Mouse (Mus musculus) MEL (cell line): Measurements from ENCODE around the gene Lcmt2.

Experiments
- CTCF ChIP-seq, 3 experiments: IDR thresholded peaks in 2 of 3; conservative IDR thresholded peaks in 1 of 3; 2 replicates each; pipeline ENCODE4 v1.5.1; 2011 to 2012; ENCODE audit warnings: low read length in 3 of 3, low read depth in 2 of 3, mild to moderate bottlenecking in 2 of 3, improper control_type of control experiment in 1 of 3, inconsistent platforms in 1 of 3, mixed read lengths in 1 of 3, moderate library complexity in 1 of 3; ENCODE audit not compliant: control insufficient read depth in 1 of 3, insufficient read depth in 1 of 3, poor library complexity in 1 of 3, severe bottlenecking in 1 of 3
- EP300 ChIP-seq, 2 experiments: IDR thresholded peaks; 2 replicates each; pipeline ENCODE4 v1.6.1; 2011; ENCODE audit warnings: improper control_type of control experiment in 2 of 2, low read length in 2 of 2, low read depth in 1 of 2, mild to moderate bottlenecking in 1 of 2
- GATA1 ChIP-seq: IDR thresholded peaks from 2 replicates; pipeline ENCODE4 v1.6.1; 2011; ENCODE audit warnings: low read depth, low read length, improper control_type of control experiment
- POLR2A ChIP-seq, 2 experiments: IDR thresholded peaks; 2 replicates each; pipeline ENCODE4 v1.6.1; 2011 to 2012; ENCODE audit warnings: low read length in 2 of 2, mild to moderate bottlenecking in 2 of 2, control low read depth in 1 of 2, improper control_type of control experiment in 1 of 2, low read depth in 1 of 2, moderate library complexity in 1 of 2; ENCODE audit not compliant: control insufficient read depth in 1 of 2, insufficient read depth in 1 of 2, poor library complexity in 1 of 2
- POLR2AphosphoS2 ChIP-seq: IDR thresholded peaks from 2 replicates; pipeline ENCODE4 v1.6.1; 2011; ENCODE audit warnings: low read length, improper control_type of control experiment
- TAL1 ChIP-seq: IDR thresholded peaks from 2 replicates; pipeline ENCODE4 v1.6.1; 2012; ENCODE audit warnings: mild to moderate bottlenecking, inconsistent platforms, low read length, moderate library complexity, mixed read lengths
- TBP ChIP-seq: IDR thresholded peaks from 2 replicates; pipeline ENCODE4 v1.8.0; 2011; ENCODE audit warnings: low read depth, low read length, improper control_type of control experiment
- USF1 ChIP-seq: IDR thresholded peaks from 2 replicates; pipeline ENCODE4 v1.6.1; 2014; ENCODE audit warnings: low read depth, mild to moderate bottlenecking, inconsistent platforms, low read length, improper control_type of control experiment, moderate library complexity
- ZMIZ1 ChIP-seq: IDR thresholded peaks from 2 replicates; pipeline ENCODE4 v1.6.1; 2012; ENCODE audit warnings: low read depth, mild to moderate bottlenecking, inconsistent platforms, low read length, improper control_type of control experiment, moderate library complexity
- ZNF384 ChIP-seq: IDR thresholded peaks from 2 replicates; pipeline ENCODE4 v1.6.1; 2012; ENCODE audit warnings: low read depth, mild to moderate bottlenecking, inconsistent platforms, low read length, improper control_type of control experiment

DNA sequence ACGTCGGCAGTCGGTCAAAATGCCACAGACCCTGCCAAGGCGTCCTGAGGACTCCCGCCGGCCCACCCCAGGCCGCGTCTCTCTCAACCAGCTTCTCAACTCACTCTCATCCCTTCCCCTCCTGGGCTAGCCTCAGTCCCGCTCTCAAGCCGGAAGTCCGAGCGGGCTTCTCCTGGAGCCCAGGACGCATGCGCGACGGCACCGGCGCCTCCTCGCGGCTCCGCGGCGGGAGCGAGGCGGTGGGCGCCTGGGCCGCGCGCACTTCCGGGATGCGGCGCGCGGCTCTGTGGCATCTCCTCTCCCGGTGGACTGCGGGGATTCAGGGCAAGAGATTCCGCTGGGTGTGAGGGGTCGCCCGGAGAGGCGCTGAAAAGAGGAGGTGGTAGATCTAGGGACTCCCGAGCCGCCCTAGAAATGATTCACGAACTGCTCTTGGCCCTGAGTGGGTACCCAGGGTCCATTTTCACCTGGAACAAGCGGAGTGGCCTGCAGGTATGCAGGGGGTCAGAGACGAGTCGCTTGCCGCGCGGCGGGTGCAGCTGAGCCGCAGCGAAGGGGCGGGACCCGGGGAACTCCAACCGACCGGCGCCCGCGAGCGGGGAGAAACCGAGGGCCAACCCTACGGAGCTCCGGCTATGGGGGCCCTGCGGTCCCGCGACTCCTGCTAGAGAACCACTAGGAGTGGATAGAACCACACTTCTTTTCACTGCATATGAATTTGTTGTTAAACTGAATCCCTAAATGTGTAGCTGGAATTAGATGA lies 30.7 kb upstream of the Lcmt2 start, which contains the start of gene Zscan29:
- TF ChIP-seq ZMIZ1 (peak; percentile 83; the same call in 1 of the 2 replicates), GATA1 (no peak), EP300 (IDR thresholded peaks at IDR 0.05; ENCODE audit: low read depth in 1 of 2, low read length in 2 of 2) (no peak), POLR2A (IDR thresholded peaks at IDR 0.05; ENCODE audit: control insufficient read depth in 1 of 2, insufficient read depth in 1 of 2, low read depth in 1 of 2, low read length in 2 of 2, poor library complexity in 1 of 2) (peak; percentile 87 to 91), TAL1 (no peak), CTCF (IDR thresholded peaks at IDR 0.05 in 2 of 3, conservative IDR thresholded peaks at IDR 0.05 in 1 of 3; ENCODE audit: control insufficient read depth in 1 of 3, insufficient read depth in 1 of 3, low read depth in 2 of 3, low read length in 3 of 3, poor library complexity in 1 of 3, severe bottlenecking in 1 of 3) (peak in 1 of 3 experiments; percentile 28; a peak in 2 of 6 replicates), POLR2AphosphoS2 (peak; percentile 79), TBP (peak; percentile 73), USF1 (no peak), ZNF384 (no peak)
